In the genomic region with DNA sequence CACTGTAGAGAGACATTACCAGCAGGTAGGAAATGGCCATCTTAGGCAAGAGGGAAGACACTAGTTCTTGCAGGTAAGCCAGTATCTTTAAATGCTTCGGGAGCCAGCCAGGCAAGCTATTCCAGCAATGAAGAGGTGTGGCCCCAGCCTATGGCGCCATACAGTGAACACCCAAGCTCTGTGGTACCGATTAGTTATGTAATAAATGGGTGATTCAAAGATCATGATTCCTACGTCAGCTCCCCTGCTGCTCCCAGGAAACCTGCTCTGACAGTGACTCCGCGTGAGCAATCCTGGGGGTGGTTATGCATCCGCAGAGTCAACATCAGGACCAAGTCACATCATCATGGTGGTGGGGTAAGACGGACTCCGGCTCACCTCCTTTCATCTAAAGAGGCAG, we compare ENCODE assay signal across 15 mouse cellular contexts.
"Had no signal": no experiment of that assay in that cellular context is flagged by ENCODE, and none has a peak within 500 bp of the region (broad histone marks: within the 10 kb centered on the region; RNA-seq: fewer than 3 reads in every experiment).

No protein-coding gene starts in this region.

- H3K27me3 ChIP-seq: limb, embryonic 13.5 days had no signal

- ATAC-seq: midbrain, embryonic 16.5 days had no signal

- H3K9ac ChIP-seq: limb, embryonic 13.5 days; liver, embryonic 14.5 days had no signal

- H3K27ac ChIP-seq: layer of hippocampus, adult 2 months; liver, embryonic 14.5 days had no signal

- DNase-seq: kidney, adult 11 months; kidney, postnatal 10 days; kidney, postnatal 4 days; lung, adult 2 months; lung, postnatal 4 days; right cerebral cortex, adult 18-20 months; right cerebral cortex, postnatal 25 days; spleen, adult 18-20 months; thymus, postnatal 36 days had no signal

- H3K9me3 ChIP-seq: limb, embryonic 13.5 days; megakaryocyte, embryonic 14.5 days had no signal

- H3K4me2 ChIP-seq: midbrain, embryonic 11.5 days had no signal

- H3K4me3 ChIP-seq: layer of hippocampus, adult 2 months; limb, embryonic 13.5 days had no signal

- H3K36me3 ChIP-seq: limb, embryonic 13.5 days had no signal
